Mouse (Mus musculus) limb, embryonic 12.5 days (tissue): ENCODE data around the gene Usp7. TPM values are rescaled to one million over a fixed set of nuclear protein-coding genes. Genes with fewer than 3 reads are reported as not detected.
A peak's percentile ranks its signal among the peaks of the same experiment; 100 is the strongest.
"Not testable (repeated sequence)": the region's sequence is repeated elsewhere in the genome, so short reads cannot be mapped to it uniquely, and the experiment has no call there.

ENCODE experiments used
- ATAC-seq: fragments of 200-750 bp; cut with Nextera tagmentation; 2 replicates; pipeline ENCODE4 v1.8.0; 2017; ENCODE audit warnings: low read depth, moderate TSS enrichment; ENCODE audit not compliant: insufficient number of reproducible peaks, insufficient read depth, low FRiP score, low TSS enrichment
- H3K27ac ChIP-seq: fragments of 300-500 bp; sonication (generic); 2 replicates; pipeline ENCODE4 v1.5.1; 2016; ENCODE audit warnings: mild to moderate bottlenecking, moderate library complexity
- H3K27me3 ChIP-seq: fragments of 300-500 bp; sonication (generic); 2 replicates; pipeline ENCODE4 v1.6.1; 2016; ENCODE audit warnings: mild to moderate bottlenecking, moderate library complexity
- H3K36me3 ChIP-seq: fragments of 300-500 bp; sonication (generic); 2 replicates; pipeline ENCODE4 v1.6.1; 2016; ENCODE audit warnings: mild to moderate bottlenecking, moderate library complexity
- H3K4me1 ChIP-seq: fragments of 300-500 bp; sonication (generic); replicated peaks from 2 replicates; pipeline ENCODE4 v1.6.1; 2016
- H3K4me2 ChIP-seq: fragments of 300-500 bp; sonication (generic); 2 replicates; pipeline ENCODE4 v1.6.1; 2016; ENCODE audit warnings: mild to moderate bottlenecking, moderate library complexity
- H3K4me3 ChIP-seq: fragments of 300-500 bp; sonication (generic); replicated peaks from 2 replicates; pipeline ENCODE4 v1.5.1; 2016; ENCODE audit warnings: mild to moderate bottlenecking
- H3K9ac ChIP-seq: fragments of 300-500 bp; sonication (generic); replicated peaks from 2 replicates; pipeline ENCODE4 v1.6.1; 2016; ENCODE audit warnings: mild to moderate bottlenecking, moderate library complexity
- H3K9me3 ChIP-seq: fragments of 300-500 bp; sonication (generic); 2 replicates; pipeline ENCODE4 v1.6.1; 2016; ENCODE audit warnings: mild to moderate bottlenecking, moderate library complexity
- WGBS: fragments of 180-500 bp; shearing (Covaris S2); methylation state at CpG from one replicate; pipeline ENCODE4 v1.1.7; 2016; 5-methylcytosine and 5-hydroxymethylcytosine counted together
- polyA plus RNA-seq: library from polyadenylated mRNA; unstranded; fragments of >200 nt; fragmentation: Nextera tagmentation; extraction: Ambion mirVana; gene quantifications from 2 replicates; pipeline ENCODE4 v1.2.1, GENCODE M21; 2016

The Usp7 gene
- polyA plus RNA-seq, 1 experiment from 2014 or later: 38.4 TPM

DNA sequence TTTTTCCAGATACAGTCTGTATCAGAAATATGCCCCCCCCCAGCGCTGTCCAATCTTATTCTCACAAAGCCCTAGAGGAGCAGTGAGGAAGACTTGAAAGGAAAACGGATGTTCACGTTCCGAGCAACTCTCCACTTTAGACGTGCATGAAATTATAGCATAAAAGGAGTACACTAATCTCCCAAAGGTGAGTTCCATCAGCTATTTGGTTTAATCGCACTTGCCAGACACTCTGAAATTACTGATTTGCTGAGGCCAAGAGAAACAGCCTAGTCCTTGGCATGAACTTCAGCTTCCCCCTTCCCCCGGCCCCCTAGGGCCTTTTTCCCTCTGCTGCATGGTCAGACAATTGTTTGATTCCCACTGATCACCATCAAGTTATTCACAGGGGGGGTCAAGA is 55.4 kb downstream of the Usp7 start:
- H3K4me3 ChIP-seq: peak overlapping the region; percentile 98
- 0 out of 2 replicates have a peak, but pooled peaks cover 3% of the 10 kb centered on the region for H3K36me3 ChIP-seq
- H3K9me3 ChIP-seq: no peaks in the 10 kb centered on the region
- no peak for ATAC-seq
- H3K4me1 ChIP-seq: peaks cover 40% of the 10 kb centered on the region
- WGBS: 10% methylated on average over 7 of the region's 7 CpGs
- H3K27ac ChIP-seq: no peak overlapping the region
- H3K9ac ChIP-seq: peak overlapping the region; percentile 95
- no peaks in the 10 kb centered on the region for H3K27me3 ChIP-seq
- H3K4me2 ChIP-seq: peak overlapping the region; percentile 96

DNA sequence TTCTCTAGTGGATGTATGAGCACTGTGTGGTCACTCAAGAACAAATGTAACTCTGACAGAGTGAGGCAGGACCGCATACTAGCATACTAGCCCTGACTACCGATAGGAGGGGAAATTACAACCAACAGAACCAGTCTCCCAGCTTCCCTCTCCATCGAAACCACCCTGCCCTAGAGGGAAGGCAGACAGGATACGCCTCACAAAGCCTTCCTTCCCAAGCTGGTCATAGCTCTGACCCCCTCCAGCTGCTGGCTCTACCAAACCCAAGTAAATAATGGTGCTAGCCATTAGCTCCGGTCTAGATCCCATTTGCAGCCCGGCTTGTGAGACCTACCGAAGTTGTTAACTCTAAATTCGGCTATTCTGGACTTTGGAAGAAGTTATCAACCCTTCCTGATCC is 56.1 kb downstream of the Usp7 start:
- H3K4me3 ChIP-seq: peak overlapping the region; percentile 98
- no peaks in the 10 kb centered on the region for H3K27me3 ChIP-seq
- H3K36me3 ChIP-seq: 0 out of 2 replicates have a peak, but pooled peaks cover 3% of the 10 kb centered on the region
- no peaks in the 10 kb centered on the region for H3K9me3 ChIP-seq
- H3K4me2 ChIP-seq: peak overlapping the region; percentile 96
- ATAC-seq: no peak
- H3K4me1 ChIP-seq: peaks cover 44% of the 10 kb centered on the region
- H3K27ac ChIP-seq: no peak overlapping the region
- peak overlapping the region; percentile 31; the same call in 1 of the 2 replicates for H3K9ac ChIP-seq
- 35% methylated on average over 8 of the region's 8 CpGs for WGBS

DNA sequence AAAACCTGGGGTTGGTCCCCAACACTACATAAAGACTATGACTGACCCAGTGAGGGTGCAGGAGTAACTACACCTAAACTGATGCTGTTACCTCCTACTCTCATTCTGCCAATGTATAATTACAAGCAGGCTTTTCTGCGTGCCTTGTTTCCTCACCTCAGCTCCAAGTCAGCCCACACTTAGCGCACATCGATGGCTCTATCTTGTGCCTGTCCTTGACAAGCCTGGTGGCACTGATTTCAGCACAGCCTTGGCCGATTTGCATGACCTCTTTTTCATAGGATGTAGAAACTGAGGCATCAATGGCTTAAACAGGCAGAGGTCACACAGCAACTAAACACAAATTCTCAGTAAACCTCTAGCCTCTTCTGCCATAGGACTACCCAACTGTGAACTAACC is 57.4 kb downstream of the Usp7 start:
- Histone ChIP-seq H3K4me3 (no peak overlapping the region), H3K27ac (no peak overlapping the region), H3K27me3 (no peaks in the 10 kb centered on the region), H3K36me3 (0 out of 2 replicates have a peak, but pooled peaks cover 3% of the 10 kb centered on the region), H3K4me1 (peaks cover 51% of the 10 kb centered on the region), H3K9ac (no peak overlapping the region), H3K9me3 (no peaks in the 10 kb centered on the region), H3K4me2 (no peak overlapping the region; the same call in 1 of the 2 replicates)
- WGBS: 85% methylated on average over 4 of the region's 4 CpGs
- ATAC-seq: no peak

DNA sequence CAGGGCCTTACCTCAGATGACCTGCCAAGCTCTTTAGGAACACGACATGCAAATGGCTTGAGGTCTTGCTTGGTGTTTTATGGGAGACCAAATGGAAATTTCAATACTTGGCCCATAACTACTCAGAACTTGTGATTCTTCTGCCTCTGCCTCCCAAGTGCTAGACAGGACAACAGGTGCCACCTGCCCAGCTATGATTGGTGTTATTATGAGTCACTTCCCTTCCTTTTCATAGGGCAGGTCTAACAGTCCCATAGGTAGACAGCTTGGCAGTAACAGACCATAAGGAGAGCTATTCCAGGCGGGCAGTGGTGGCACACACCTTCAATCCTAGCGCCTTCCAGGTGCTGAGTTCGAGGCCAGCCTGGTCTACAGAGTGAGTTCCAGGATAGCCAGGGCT is 58.5 kb downstream of the Usp7 start:
- Histone ChIP-seq H3K4me1 (peaks cover 51% of the 10 kb centered on the region), H3K27me3 (no peaks in the 10 kb centered on the region), H3K4me3 (no peak overlapping the region), H3K27ac (no peak overlapping the region), H3K9ac (no peak overlapping the region), H3K4me2 (no peak overlapping the region), H3K9me3 (no peaks in the 10 kb centered on the region), H3K36me3 (0 out of 2 replicates have a peak, but pooled peaks cover 3% of the 10 kb centered on the region)
- ATAC-seq: no peak
- WGBS: 88% methylated on average over 4 of the region's 4 CpGs

DNA sequence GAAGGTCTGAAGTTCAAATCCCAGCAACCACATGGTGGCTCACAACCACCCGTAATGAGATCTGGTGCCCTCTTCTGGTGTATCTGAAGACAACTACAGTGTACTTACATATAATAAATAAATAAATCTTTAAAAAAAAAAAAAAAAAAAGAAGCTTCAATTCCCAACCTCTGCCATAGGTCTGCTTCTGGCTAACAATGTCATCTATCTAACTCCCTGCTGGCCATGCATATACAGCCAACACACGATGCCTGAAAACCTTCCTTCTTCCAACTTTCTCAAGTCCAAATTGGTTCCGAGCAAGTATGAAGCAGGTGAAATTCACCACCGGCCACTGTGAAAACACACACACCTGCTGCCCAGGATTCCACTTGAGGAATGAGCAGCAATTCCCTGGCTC is 59.7 kb downstream of the Usp7 start:
- H3K36me3 ChIP-seq, ATAC-seq, H3K9ac ChIP-seq, H3K27me3 ChIP-seq, H3K4me3 ChIP-seq, H3K27ac ChIP-seq, H3K9me3 ChIP-seq, H3K4me2 ChIP-seq: not testable (repeated sequence)
- 92% methylated on average over 3 of the region's 4 CpGs for WGBS
- H3K4me1 ChIP-seq: peaks cover 57% of the 10 kb centered on the region

DNA sequence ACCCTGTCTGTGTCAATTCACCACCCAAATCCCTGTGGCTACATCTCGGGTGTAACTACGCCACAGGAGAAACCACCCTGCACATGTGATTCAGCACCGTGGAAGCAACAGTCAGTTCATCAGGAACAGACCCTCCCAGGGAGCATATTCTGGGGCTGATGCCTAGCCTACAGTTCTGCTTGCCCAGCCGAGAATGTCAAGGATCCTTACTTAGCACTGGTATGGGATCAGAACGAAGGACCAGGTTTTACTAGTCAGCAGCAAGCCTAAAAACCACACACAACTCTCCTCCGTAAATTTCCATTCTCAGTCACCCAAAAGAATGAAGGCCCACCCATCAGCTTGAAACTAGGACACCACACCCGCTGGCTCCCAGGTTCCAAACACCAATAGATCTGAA is 60.5 kb downstream of the Usp7 start:
- H3K27me3 ChIP-seq: no peaks in the 10 kb centered on the region
- no peaks in the 10 kb centered on the region for H3K9me3 ChIP-seq
- WGBS: 83% methylated on average over 7 of the region's 7 CpGs
- H3K4me3 ChIP-seq: no peak overlapping the region
- H3K27ac ChIP-seq: no peak overlapping the region
- H3K36me3 ChIP-seq: 0 out of 2 replicates have a peak, but pooled peaks cover 3% of the 10 kb centered on the region
- no peak overlapping the region for H3K9ac ChIP-seq
- no peak for ATAC-seq
- H3K4me2 ChIP-seq: no peak overlapping the region
- H3K4me1 ChIP-seq: peaks cover 49% of the 10 kb centered on the region

DNA sequence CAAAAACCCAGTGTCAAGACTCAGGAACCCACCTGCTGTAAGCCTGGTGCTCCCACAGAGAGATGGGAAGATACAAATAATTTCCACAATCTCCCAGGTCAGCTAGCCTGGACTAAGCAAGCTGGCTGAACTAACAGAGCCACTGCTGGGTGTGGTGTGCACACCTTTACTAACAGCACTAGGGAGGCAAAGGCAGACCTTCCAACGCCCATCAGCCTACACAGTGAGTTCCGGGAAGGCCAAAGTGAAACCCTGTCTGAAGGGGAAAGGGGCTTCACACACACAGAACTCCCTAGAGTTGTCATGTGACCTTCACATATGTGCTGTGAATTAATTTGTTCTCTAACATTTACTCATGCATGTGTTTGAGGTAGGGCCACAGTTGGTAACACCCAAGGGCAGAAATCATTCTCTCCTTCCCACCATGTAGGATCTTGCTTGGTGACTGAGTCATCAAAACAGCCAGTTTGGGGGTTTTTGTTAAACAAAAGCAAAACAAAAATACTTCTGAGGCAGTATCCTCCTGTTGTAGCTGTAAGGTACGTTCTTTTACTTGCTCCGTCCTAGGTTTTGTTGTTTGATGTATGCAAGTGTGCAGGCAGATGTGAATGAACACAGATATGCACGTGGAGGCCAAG is 63.9 kb downstream of the Usp7 start:
- peaks cover 23% of the 10 kb centered on the region for H3K4me1 ChIP-seq
- H3K27me3 ChIP-seq: no peaks in the 10 kb centered on the region
- no peak overlapping the region for H3K27ac ChIP-seq
- ATAC-seq: no peak
- no peaks in the 10 kb centered on the region for H3K9me3 ChIP-seq
- H3K4me3 ChIP-seq: no peak overlapping the region
- H3K4me2 ChIP-seq: no peak overlapping the region
- 93% methylated on average over 5 of the region's 5 CpGs for WGBS
- no peak overlapping the region for H3K9ac ChIP-seq
- H3K36me3 ChIP-seq: no peaks in the 10 kb centered on the region

DNA sequence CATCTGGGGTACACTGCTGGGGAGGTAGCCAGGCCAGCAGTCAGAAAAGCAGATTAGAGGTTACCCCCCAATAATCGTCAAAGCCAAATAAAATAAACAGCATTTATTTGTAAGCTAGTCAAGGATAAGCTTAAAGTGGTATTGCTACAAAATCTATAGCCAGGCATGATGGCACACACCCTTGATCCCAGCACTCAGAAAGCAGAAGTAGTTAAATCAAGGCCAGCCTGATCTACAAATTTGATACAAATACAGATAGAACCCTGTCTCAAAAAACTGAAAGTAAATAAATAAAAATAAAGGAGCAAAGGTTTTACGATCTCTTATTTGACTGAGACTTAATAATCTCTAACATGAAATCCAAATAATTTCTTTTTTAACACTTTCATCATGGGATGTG is 66.3 kb downstream of the Usp7 start:
- Histone ChIP-seq H3K9me3 (no peaks in the 10 kb centered on the region), H3K9ac (no peak overlapping the region), H3K27me3 (no peaks in the 10 kb centered on the region), H3K27ac (no peak overlapping the region), H3K4me3 (no peak overlapping the region), H3K4me2 (no peak overlapping the region), H3K36me3 (no peaks in the 10 kb centered on the region), H3K4me1 (peaks cover 10% of the 10 kb centered on the region; the same call in 1 of the 2 replicates)
- WGBS: 92% methylated on average over 2 of the region's 2 CpGs
- no peak for ATAC-seq

DNA sequence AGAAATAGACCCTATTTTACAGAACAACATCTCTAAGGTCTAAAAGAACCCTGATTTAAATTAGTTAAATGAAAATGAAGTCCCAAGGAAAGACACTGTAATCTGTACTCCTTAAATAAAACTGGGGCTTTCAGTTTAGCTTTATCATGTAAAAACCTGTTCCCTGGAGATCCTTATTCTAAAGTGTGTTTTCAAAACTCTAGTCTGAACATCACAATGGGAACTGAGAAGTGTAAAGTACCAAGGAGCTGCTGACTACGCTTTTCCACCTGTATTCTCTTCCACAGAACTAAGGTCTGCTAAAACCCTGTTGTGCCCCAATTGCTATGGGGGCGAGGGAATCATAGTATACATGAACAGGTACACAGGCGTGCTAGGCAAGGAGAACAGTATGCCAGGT is 68.1 kb downstream of the Usp7 start:
- no peaks in the 10 kb centered on the region for H3K27me3 ChIP-seq
- WGBS: 88% methylated on average over 3 of the region's 3 CpGs
- no peaks in the 10 kb centered on the region for H3K36me3 ChIP-seq
- H3K27ac ChIP-seq: no peak overlapping the region
- no peaks in the 10 kb centered on the region for H3K9me3 ChIP-seq
- no peak for ATAC-seq
- H3K4me1 ChIP-seq: 0 out of 2 replicates have a peak, but pooled peaks cover 9% of the 10 kb centered on the region
- H3K4me3 ChIP-seq: no peak overlapping the region
- H3K9ac ChIP-seq: no peak overlapping the region
- H3K4me2 ChIP-seq: no peak overlapping the region

DNA sequence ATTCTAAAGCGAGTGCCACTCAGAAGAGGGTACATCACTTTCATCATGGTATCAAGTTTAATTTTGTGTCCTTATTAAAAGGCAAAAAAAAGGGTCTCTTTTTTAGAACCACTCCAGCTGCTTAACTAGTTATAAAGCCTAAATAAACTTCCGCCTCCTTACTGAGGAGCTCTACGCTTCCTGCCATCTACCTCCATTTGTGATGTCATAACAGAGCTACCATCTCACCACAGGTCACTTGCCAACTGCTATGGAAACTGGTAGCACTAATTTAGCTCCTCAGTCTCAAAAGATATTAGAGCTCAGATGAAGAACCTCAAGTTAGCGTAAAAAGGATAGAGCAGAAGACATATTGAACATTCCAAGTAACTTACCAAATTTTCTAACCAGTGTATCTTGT is 71.7 kb downstream of the Usp7 start:
- peaks cover 10% of the 10 kb centered on the region for H3K36me3 ChIP-seq
- H3K9ac ChIP-seq: no peak overlapping the region
- ATAC-seq: no peak
- H3K27ac ChIP-seq: no peak overlapping the region
- H3K4me2 ChIP-seq: no peak overlapping the region
- H3K27me3 ChIP-seq: no peaks in the 10 kb centered on the region
- H3K9me3 ChIP-seq: no peaks in the 10 kb centered on the region
- H3K4me1 ChIP-seq: peaks cover 16% of the 10 kb centered on the region
- 94% methylated on average over 4 of the region's 4 CpGs for WGBS
- H3K4me3 ChIP-seq: no peak overlapping the region

DNA sequence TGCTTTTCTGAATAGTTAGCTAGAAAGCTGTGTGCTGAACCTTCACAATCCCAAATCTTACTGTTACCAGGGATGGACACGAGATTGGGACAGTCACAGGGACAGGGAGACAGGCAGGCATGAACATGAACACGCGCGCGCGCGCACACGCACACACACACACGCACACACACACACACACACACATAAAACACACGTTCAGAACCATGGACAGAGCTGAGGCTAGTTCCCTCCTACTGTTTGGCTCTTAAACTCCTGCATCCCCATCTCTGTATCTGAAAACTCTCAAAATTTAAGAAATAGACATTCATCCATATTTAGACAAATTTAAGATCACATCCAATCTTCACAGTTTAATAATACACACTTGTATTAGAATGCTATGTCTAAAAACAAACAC is 74.4 kb downstream of the Usp7 start:
- Histone ChIP-seq H3K36me3 (peaks cover 36% of the 10 kb centered on the region), H3K27ac (no peak overlapping the region), H3K4me1 (peaks cover 16% of the 10 kb centered on the region), H3K4me2 (no peak overlapping the region), H3K27me3 (no peaks in the 10 kb centered on the region), H3K9ac (no peak overlapping the region), H3K9me3 (no peaks in the 10 kb centered on the region), H3K4me3 (no peak overlapping the region)
- WGBS: 95% methylated on average over 10 of the region's 10 CpGs
- no peak for ATAC-seq

DNA sequence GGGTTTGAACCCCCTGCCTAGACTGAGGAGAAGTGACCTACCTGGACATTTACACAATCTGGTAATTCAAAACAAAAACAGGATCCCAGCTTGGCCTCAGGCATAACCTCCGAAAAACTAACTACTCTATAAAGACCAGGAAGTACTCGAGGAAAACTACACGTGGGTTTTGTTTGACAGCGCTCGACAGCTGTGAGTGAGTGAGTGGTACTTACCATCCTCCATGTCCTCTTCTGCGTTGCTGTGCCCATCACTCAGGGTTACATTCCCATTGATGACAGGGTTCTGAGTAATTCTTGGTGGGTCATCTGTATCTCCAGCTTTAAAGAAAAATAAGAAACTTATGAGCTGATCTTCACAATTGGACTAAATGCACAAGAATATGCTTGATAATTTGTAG is 75.8 kb downstream of the Usp7 start:
- Histone ChIP-seq H3K9ac (no peak overlapping the region), H3K4me1 (peaks cover 16% of the 10 kb centered on the region), H3K36me3 (peaks cover 51% of the 10 kb centered on the region), H3K27me3 (no peaks in the 10 kb centered on the region), H3K4me3 (no peak overlapping the region), H3K4me2 (no peak overlapping the region), H3K9me3 (no peaks in the 10 kb centered on the region), H3K27ac (no peak overlapping the region)
- 61% methylated on average over 6 of the region's 6 CpGs for WGBS
- no peak for ATAC-seq
